Mouse (Mus musculus) forebrain, embryonic 14.5 days (tissue): ENCODE data around the gene Fosb. TPM values are rescaled to one million over a fixed set of nuclear protein-coding genes. Genes with fewer than 3 reads are reported as not detected.

Source experiments
- ATAC-seq: fragments of 200-750 bp; cut with Nextera tagmentation; 2 replicates; pipeline ENCODE4 v1.8.0; 2017; ENCODE audit warnings: mild to moderate bottlenecking, moderate library complexity
- DNase-seq: peaks from one replicate; pipeline ENCODE4 v3.0.0-alpha.2; 2015; ENCODE audit warnings: low spot score
- H3K27ac ChIP-seq: fragments of 300-500 bp; sonication (generic); 2 replicates; pipeline ENCODE4 v1.5.1; 2014; ENCODE audit warnings: low read depth, mild to moderate bottlenecking, control low read depth, low read length, moderate library complexity
- H3K27me3 ChIP-seq: fragments of 300-500 bp; sonication (generic); replicated peaks from 2 replicates; pipeline ENCODE4 v1.6.1; 2014; ENCODE audit warnings: low read length, control low read depth, mixed read lengths; ENCODE audit not compliant: control insufficient read depth, insufficient read depth
- H3K36me3 ChIP-seq: fragments of 300-500 bp; sonication (generic); 2 replicates; pipeline ENCODE4 v1.6.1; 2014; ENCODE audit warnings: low read length, control low read depth; ENCODE audit not compliant: control insufficient read depth, insufficient read depth
- H3K4me1 ChIP-seq: fragments of 300-500 bp; sonication (generic); 2 replicates; pipeline ENCODE4 v1.6.1; 2014; ENCODE audit warnings: antibody characterized with exemption, low read length, control low read depth; ENCODE audit not compliant: control insufficient read depth, insufficient read depth
- H3K4me2 ChIP-seq: fragments of 300-500 bp; sonication (generic); 2 replicates; pipeline ENCODE4 v1.6.1; 2014; ENCODE audit warnings: mild to moderate bottlenecking, control low read depth, low read length
- H3K4me3 ChIP-seq: fragments of 300-500 bp; sonication (generic); 2 replicates; pipeline ENCODE4 v1.5.1; 2014; ENCODE audit warnings: low read depth, low read length, control low read depth
- H3K9ac ChIP-seq: fragments of 300-500 bp; sonication (generic); 2 replicates; pipeline ENCODE4 v1.6.1; 2014; ENCODE audit warnings: mild to moderate bottlenecking, low read length, control low read depth, moderate library complexity
- H3K9me3 ChIP-seq: fragments of 300-500 bp; sonication (generic); replicated peaks from 2 replicates; pipeline ENCODE4 v1.6.1; 2016; ENCODE audit warnings: low read length, control low read depth, mixed read lengths; ENCODE audit not compliant: control insufficient read depth
- WGBS: fragments of 180-500 bp; shearing (Covaris S2); extraction: QIAGEN DNeasy Blood & Tissue Kit; methylation state at CpG from one replicate; pipeline ENCODE4 v1.1.7; 2014; 5-methylcytosine and 5-hydroxymethylcytosine counted together
- polyA plus RNA-seq: library from polyadenylated mRNA; unstranded; fragments of >200 nt; fragmentation: Nextera tagmentation; extraction: Ambion mirVana; gene quantifications from 2 replicates; pipeline ENCODE4 v1.2.1, GENCODE M21; 2014

Gene Fosb
- polyA plus RNA-seq, 1 experiment from 2014 or later, result not detected

- Histone ChIP-seq H3K4me3 (no peak overlapping the region), H3K4me2 (no peak overlapping the region), H3K9me3 (no peaks in the 10 kb centered on the region), H3K9ac (no peak overlapping the region), H3K27me3 (peaks cover 48% of the 10 kb centered on the region), H3K4me1 (peaks cover 13% of the 10 kb centered on the region), H3K36me3 (no peaks in the 10 kb centered on the region), H3K27ac (no peak overlapping the region)
- WGBS, result 60% methylated on average over 16 of the region's 16 CpGs
- ATAC-seq, result no peak
- no peak for DNase-seq
Observed at GRCm38 (mm10) chr7:19305796-19306765, 3.8 kb downstream of the Fosb start.

DNA sequence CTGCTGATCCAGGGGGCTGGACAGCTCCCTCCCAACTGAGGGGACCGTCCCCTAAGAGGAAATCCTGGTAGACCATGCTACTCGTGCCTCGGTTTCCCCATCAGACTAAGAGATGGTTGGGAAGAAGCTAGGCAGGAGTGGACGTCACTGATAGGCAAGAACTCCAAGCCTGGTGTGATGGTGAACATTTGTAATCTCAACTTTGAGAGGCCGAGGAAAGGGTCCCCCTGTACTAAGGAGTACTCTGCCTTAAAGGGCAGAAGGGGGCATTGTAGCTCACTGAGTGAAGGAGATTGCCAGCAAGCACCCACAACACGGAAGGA lies 4.5 kb downstream of the Fosb start:
- ATAC-seq, result no peak
- H3K4me3 ChIP-seq, result peak overlapping the region; percentile 19
- peak overlapping the region; percentile 10 for H3K9ac ChIP-seq
- WGBS, result 10% methylated on average over 6 of the region's 6 CpGs
- peaks cover 11% of the 10 kb centered on the region for H3K4me1 ChIP-seq
- H3K36me3 ChIP-seq, result no peaks in the 10 kb centered on the region
- H3K4me2 ChIP-seq, result peak overlapping the region; percentile 39; the same call in 1 of the 2 replicates
- peaks cover 48% of the 10 kb centered on the region for H3K27me3 ChIP-seq
- H3K9me3 ChIP-seq, result no peaks in the 10 kb centered on the region
- no peak overlapping the region for H3K27ac ChIP-seq
- no peak for DNase-seq

DNA sequence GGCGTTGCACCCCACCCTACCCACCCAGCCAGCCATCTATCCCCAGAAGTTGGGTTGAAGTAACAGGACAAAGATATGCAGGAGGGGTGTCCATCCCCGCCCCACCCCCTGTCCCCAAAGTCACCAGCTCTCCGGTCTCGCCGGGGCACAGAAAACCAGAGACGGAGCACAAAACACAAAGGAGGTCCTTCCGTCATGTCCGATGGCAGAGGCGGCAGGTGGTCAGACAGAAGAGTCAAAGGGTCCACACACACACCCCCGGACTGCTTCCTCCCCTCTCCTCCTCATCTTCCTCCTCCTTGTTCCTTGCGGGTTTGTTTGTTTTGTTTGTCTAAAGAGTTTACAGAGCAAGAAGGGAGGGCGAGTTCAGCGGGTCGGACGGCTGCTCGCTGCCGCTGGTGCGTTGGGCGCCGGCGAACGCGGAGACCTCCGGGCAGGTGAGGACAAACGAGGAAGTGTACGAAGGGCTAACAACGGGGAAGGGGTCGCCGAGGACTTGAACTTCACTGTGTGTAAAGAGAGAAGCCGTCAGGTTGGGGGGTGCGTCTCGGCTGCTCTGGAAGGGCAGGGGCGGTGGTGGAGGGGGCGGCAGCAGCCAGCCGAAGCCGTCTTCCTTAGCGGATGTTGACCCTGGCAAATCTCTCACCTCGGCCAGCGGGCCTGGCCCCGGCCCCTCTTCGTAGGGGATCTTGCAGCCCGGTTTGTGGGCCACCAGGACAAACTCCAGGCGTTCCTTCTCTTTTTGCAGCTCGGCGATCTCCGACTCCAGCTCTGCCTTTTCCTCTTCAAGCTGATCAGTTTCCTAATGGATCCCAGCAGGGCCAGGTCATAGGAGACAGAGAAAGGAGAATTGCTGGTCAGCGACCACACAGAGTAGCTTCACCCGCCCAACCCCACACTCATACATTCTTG lies 5.1 kb downstream of the Fosb start:
- peak overlapping the region; percentile 39 for H3K4me2 ChIP-seq
- peak overlapping the region; percentile 10 for H3K9ac ChIP-seq
- H3K27me3 ChIP-seq, result peaks cover 48% of the 10 kb centered on the region
- DNase-seq, result no peak
- peaks cover 10% of the 10 kb centered on the region for H3K4me1 ChIP-seq
- no peaks in the 10 kb centered on the region for H3K9me3 ChIP-seq
- no peak for ATAC-seq
- H3K4me3 ChIP-seq, result peak overlapping the region; percentile 19
- 2% methylated on average over 48 of the region's 48 CpGs for WGBS
- no peak overlapping the region for H3K27ac ChIP-seq
- H3K36me3 ChIP-seq, result no peaks in the 10 kb centered on the region

GRCm38 (mm10) chr7:19303770-19304169 lies 6.1 kb downstream of the Fosb start:
- no peaks in the 10 kb centered on the region for H3K36me3 ChIP-seq
- WGBS, result under 1% methylated on average over 16 of the region's 16 CpGs
- no peaks in the 10 kb centered on the region for H3K9me3 ChIP-seq
- peak overlapping the region; percentile 41 for H3K4me2 ChIP-seq
- DNase-seq (peak; percentile 67), ATAC-seq (no peak)
- peaks cover 4% of the 10 kb centered on the region; the same call in 1 of the 2 replicates for H3K4me1 ChIP-seq
- peak overlapping the region; percentile 35; the same call in 1 of the 2 replicates for H3K9ac ChIP-seq
- H3K27me3 ChIP-seq, result peaks cover 48% of the 10 kb centered on the region
- no peak overlapping the region for H3K27ac ChIP-seq
- peak overlapping the region; percentile 8; the same call in 1 of the 2 replicates for H3K4me3 ChIP-seq

GRCm38 (mm10) chr7:19303046-19303305 lies 6.9 kb downstream of the Fosb start:
- Histone ChIP-seq H3K9me3 (no peaks in the 10 kb centered on the region), H3K4me1 (peaks cover 4% of the 10 kb centered on the region; the same call in 1 of the 2 replicates), H3K9ac (no peak overlapping the region), H3K27ac (no peak overlapping the region), H3K4me3 (no peak overlapping the region), H3K4me2 (no peak overlapping the region), H3K27me3 (peaks cover 48% of the 10 kb centered on the region), H3K36me3 (no peaks in the 10 kb centered on the region)
- ATAC-seq (no peak), DNase-seq (no peak)
- 82% methylated on average over 12 of the region's 12 CpGs for WGBS

- H3K4me3 ChIP-seq, result peak overlapping the region; percentile 42; the same call in 1 of the 2 replicates
- H3K36me3 ChIP-seq, result no peaks in the 10 kb centered on the region
- H3K4me2 ChIP-seq, result peak overlapping the region; percentile 48
- no peaks in the 10 kb centered on the region for H3K9me3 ChIP-seq
- DNase-seq (no peak), ATAC-seq (no peak)
- WGBS, result 54% methylated on average over 13 of the region's 13 CpGs
- peaks cover 4% of the 10 kb centered on the region; the same call in 1 of the 2 replicates for H3K4me1 ChIP-seq
- peak overlapping the region; percentile 42; the same call in 1 of the 2 replicates for H3K9ac ChIP-seq
- H3K27me3 ChIP-seq, result peaks cover 48% of the 10 kb centered on the region
- H3K27ac ChIP-seq, result no peak overlapping the region
Observed at GRCm38 (mm10) chr7:19302264-19303045, 7.4 kb downstream of the Fosb start.

DNA sequence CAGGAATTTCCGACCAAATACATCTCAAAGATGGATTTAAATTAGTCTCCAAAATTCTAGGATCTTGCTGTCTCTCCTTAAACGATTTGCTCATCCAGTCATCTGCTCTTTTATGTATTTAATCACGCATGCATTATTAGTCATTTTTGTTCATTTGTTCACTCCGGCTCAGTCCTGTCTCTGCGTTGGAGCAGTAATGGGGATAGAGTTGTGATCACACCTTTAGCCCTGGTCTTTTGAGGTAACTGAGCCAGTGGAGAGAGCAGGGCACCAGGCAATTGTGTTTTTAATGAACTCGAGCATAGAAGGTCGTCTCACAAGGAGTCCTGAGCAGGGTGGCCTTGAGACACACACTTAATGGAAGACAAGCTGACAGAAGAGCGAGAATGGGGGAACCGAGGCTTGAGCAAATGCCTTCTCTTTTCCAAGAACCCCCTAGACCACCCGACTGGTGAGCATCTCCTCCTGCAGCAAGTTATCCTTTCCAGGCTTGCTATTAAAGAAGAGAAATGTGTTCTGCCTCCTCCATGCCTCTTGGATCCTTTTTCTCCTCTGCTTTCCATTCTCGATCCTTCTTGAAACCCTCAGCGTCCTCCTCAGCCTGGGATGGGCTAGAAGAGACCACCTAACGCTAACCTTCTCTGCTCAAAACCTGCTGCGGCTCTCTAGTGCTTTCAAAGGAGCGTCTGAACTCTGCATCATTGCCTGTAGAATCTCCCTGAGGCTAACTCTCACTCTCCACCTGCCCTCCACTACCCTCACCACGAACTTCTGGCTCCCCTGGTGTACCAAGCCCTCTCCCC lies 8.2 kb downstream of the Fosb start:
- no peak for ATAC-seq
- DNase-seq, result no peak
- H3K4me2 ChIP-seq, result peak overlapping the region; percentile 48
- peaks cover 4% of the 10 kb centered on the region; the same call in 1 of the 2 replicates for H3K4me1 ChIP-seq
- no peaks in the 10 kb centered on the region for H3K9me3 ChIP-seq
- H3K27ac ChIP-seq, result no peak overlapping the region
- 5% methylated on average over 16 of the region's 16 CpGs for WGBS
- no peaks in the 10 kb centered on the region for H3K36me3 ChIP-seq
- peaks cover 40% of the 10 kb centered on the region for H3K27me3 ChIP-seq
- peak overlapping the region; percentile 42; the same call in 1 of the 2 replicates for H3K9ac ChIP-seq
- peak overlapping the region; percentile 42 for H3K4me3 ChIP-seq
